Mouse (Mus musculus) cerebellum, adult 2 months (tissue): ENCODE data around the gene Gm3776.
"Not testable (repeated sequence)": the region's sequence is repeated elsewhere in the genome, so short reads cannot be mapped to it uniquely, and the experiment has no call there.

ENCODE experiments used
- CTCF ChIP-seq: fragments of 200-500 bp; IDR thresholded peaks from 2 replicates; pipeline ENCODE4 v1.5.1; 2011; ENCODE audit warnings: low read depth, mild to moderate bottlenecking, control low read depth, low read length, moderate library complexity, borderline replicate concordance; ENCODE audit not compliant: insufficient read depth
- POLR2A ChIP-seq: fragments of 200-500 bp; IDR thresholded peaks from 2 replicates; pipeline ENCODE4 v1.6.1; 2011; ENCODE audit warnings: low read length, control low read depth, borderline replicate concordance; ENCODE audit not compliant: insufficient read depth

GRCm38 (mm10) chr9:78289723-78290122 lies 32.8 kb downstream of the Gm3776 start, which contains the start of gene Gm10639:
- TF ChIP-seq POLR2A, CTCF: not testable (repeated sequence)
